Mouse (Mus musculus) thymus, adult 2 months (tissue): Measurements from ENCODE around the gene Cks2.

Experiments used
- CTCF ChIP-seq: fragments of 200-500 bp; IDR thresholded peaks from 2 replicates; pipeline ENCODE4 v1.5.1; 2012; ENCODE audit warnings: mild to moderate bottlenecking, control low read depth, low read length, moderate library complexity, borderline replicate concordance; ENCODE audit not compliant: control insufficient read depth, poor library complexity, insufficient read depth; ENCODE audit errors: extremely low read depth
- POLR2A ChIP-seq: fragments of 200-500 bp; IDR thresholded peaks from 2 replicates; pipeline ENCODE4 v1.6.1; 2012; ENCODE audit warnings: mild to moderate bottlenecking, low read length, control low read depth, moderate library complexity; ENCODE audit not compliant: control insufficient read depth, poor library complexity, insufficient read depth; ENCODE audit errors: extremely low read depth

DNA sequence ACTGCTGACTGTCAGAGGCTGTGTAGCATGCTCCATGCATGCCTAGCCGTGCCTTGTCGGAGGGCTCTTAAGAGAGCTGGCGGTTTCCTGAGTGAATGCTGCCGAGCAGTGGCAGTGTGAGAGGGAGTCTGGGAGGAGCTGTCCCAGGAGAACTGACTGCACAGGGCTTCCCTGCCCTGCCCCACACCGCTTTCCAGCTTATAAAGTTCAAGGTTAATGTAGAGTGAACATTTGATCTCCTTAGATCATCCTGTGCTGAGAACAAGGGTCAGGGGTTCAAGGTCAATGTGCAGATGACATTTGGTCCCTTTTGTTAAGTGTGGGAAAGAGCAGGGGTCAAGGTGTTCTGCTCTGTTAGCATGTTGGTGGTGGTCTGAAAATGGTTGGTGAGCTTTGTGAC is 36.0 kb downstream of the Cks2 start:
- TF ChIP-seq POLR2A (no peak), CTCF (no peak)
